Mouse (Mus musculus) spleen, embryonic (tissue): ENCODE measurements around the gene Cpxm1.

ENCODE experiments used
- CTCF ChIA-PET: fragments of 350-600 bp; sonication (Branson Sonifier 250); formaldehyde crosslinking; loops from one replicate; lab custom pipeline; 2022; lab: Charles Lee

Cpxm1 gene

GRCm38 (mm10) chr2:130397186-130397985 lies at the start of gene Cpxm1:
Gene Cpxm1, minus strand, starts transcription at chr2:130397574.
- CTCF ChIA-PET: no interaction called here

GRCm38 (mm10) chr2:130442162-130442561 lies 44.8 kb upstream of the Cpxm1 start:
- CTCF ChIA-PET: interaction anchor here (1.5 kb wide), 1 partner anchor 9 kb away, joined by 3 read pairs; no protein-coding TSS in a partner anchor

GRCm38 (mm10) chr2:130439840-130440480 lies 42.6 kb upstream of the Cpxm1 start:
- CTCF ChIA-PET: no interaction called here

- CTCF ChIA-PET: no interaction called here
These were observed 41.5 kb upstream of the Cpxm1 start for GRCm38 (mm10) chr2:130438861-130439260.

GRCm38 (mm10) chr2:130436769-130437168 lies 39.4 kb upstream of the Cpxm1 start:
- CTCF ChIA-PET: no interaction called here

GRCm38 (mm10) chr2:130433152-130433551 lies 35.8 kb upstream of the Cpxm1 start:
- CTCF ChIA-PET: interaction anchor here (1.1 kb wide), 1 partner anchor 9 kb away, joined by 3 read pairs; no protein-coding TSS in a partner anchor

GRCm38 (mm10) chr2:130432157-130432556 lies 34.8 kb upstream of the Cpxm1 start:
- CTCF ChIA-PET: interaction anchor here (1.1 kb wide), 1 partner anchor 10 kb away, joined by 3 read pairs; no protein-coding TSS in a partner anchor

GRCm38 (mm10) chr2:130430484-130430883 lies 33.1 kb upstream of the Cpxm1 start:
- CTCF ChIA-PET: interaction anchor here (1.1 kb wide), 1 partner anchor 19 kb away, joined by 3 read pairs; no protein-coding TSS in a partner anchor

- CTCF ChIA-PET: interaction anchor here (1.1 kb wide), 1 partner anchor 19 kb away, joined by 3 read pairs; no protein-coding TSS in a partner anchor
These were observed 32.5 kb upstream of the Cpxm1 start for GRCm38 (mm10) chr2:130429851-130430250.

GRCm38 (mm10) chr2:130425112-130425511 lies 27.7 kb upstream of the Cpxm1 start:
- CTCF ChIA-PET: no interaction called here

GRCm38 (mm10) chr2:130424126-130424853 lies 26.9 kb upstream of the Cpxm1 start, which contains the start of the genes Vps16 and Pced1a:
Gene Vps16, plus strand, starts transcription at chr2:130424339.
Gene Pced1a, minus strand, starts transcription at chr2:130424701.
- CTCF ChIA-PET: no interaction called here

GRCm38 (mm10) chr2:130423397-130424125 lies 26.2 kb upstream of the Cpxm1 start:
- CTCF ChIA-PET: no interaction called here

- CTCF ChIA-PET: no interaction called here
These were observed 24.6 kb upstream of the Cpxm1 start for GRCm38 (mm10) chr2:130421781-130422620.

GRCm38 (mm10) chr2:130414094-130414856 lies 16.9 kb upstream of the Cpxm1 start:
- CTCF ChIA-PET: no interaction called here

GRCm38 (mm10) chr2:130412775-130413174 lies 15.4 kb upstream of the Cpxm1 start:
- CTCF ChIA-PET: no interaction called here

- CTCF ChIA-PET: interaction anchor here (0.6 kb wide), 1 partner anchor 196 kb away, joined by 9 read pairs; no protein-coding TSS in a partner anchor
These were observed 14.5 kb upstream of the Cpxm1 start for GRCm38 (mm10) chr2:130411558-130412495.

- CTCF ChIA-PET: no interaction called here
These were observed 10.8 kb upstream of the Cpxm1 start for GRCm38 (mm10) chr2:130408194-130408593.

- CTCF ChIA-PET: no interaction called here
These were observed 8.8 kb upstream of the Cpxm1 start, which contains the start of gene Tmem239 for GRCm38 (mm10) chr2:130406178-130406577. Gene Tmem239, plus strand, starts transcription at chr2:130406478.
